ENCODE assay signal across 16 mouse cellular contexts in the genomic region with DNA sequence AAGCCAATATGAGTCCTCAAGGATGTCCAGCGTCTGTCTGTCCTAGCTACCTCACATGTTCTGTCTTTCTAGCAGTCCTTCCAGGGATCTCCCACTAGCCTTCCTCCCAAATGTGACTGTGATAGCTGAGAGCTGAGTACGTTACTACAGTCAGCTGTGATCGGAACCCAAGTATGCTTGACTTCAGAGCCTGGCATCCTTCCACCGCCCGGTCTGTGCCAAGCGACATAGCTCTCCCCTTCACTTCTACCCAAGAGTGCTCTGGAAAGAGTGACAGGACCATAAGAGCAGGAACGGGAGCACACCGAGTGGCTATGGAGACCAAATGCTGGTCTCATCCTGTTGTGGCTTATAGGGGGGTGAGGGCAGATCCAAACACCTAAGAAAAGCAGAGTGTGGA. TPM values are rescaled to one million over a fixed set of nuclear protein-coding genes. Genes with fewer than 3 reads are reported as not detected.
DNase-seq lines count a peak whose midpoint lies in the region; ATAC-seq lines count a peak whose summit lies in the region.
"Had no signal": no experiment of that assay in that cellular context is flagged by ENCODE, and none has a peak within 500 bp of the region (broad histone marks: within the 10 kb centered on the region; RNA-seq: fewer than 3 reads in every experiment).

No protein-coding gene starts in this region.

- H3K4me2 ChIP-seq in hindbrain, embryonic 11.5 days (replicated peaks; ENCODE audit: low read depth, low read length): no peak overlapping the region
- no peak overlapping the region for H3K4me2 ChIP-seq in neural tube, embryonic 11.5 days (ENCODE audit: low read depth)
- H3K4me2 ChIP-seq in hindbrain, embryonic 12.5 days (replicated peaks): no peak overlapping the region
- peak overlapping the region; percentile 14; the same call in 1 of the 2 replicates for H3K4me2 ChIP-seq in neural tube, embryonic 12.5 days (replicated peaks)
- H3K4me2 ChIP-seq: embryonic facial prominence, embryonic 13.5 days; liver, embryonic 13.5 days had no signal

- no peak overlapping the region for H3K9ac ChIP-seq in hindbrain, embryonic 11.5 days (ENCODE audit: low read depth, low read length)
- H3K9ac ChIP-seq in neural tube, embryonic 11.5 days (ENCODE audit: low read length): no peak overlapping the region
- H3K9ac ChIP-seq in hindbrain, embryonic 12.5 days: no peak overlapping the region
- H3K9ac ChIP-seq in neural tube, embryonic 12.5 days: no peak overlapping the region
- H3K9ac ChIP-seq: embryonic facial prominence, embryonic 13.5 days; liver, embryonic 13.5 days had no signal

- 0 out of 2 replicates have a peak, but pooled peaks cover 2% of the 10 kb centered on the region for H3K4me1 ChIP-seq in hindbrain, embryonic 11.5 days (replicated peaks; ENCODE audit: control insufficient read depth, insufficient read depth, low read length)
- H3K4me1 ChIP-seq in hindbrain, embryonic 10.5 days (replicated peaks): 0 out of 2 replicates have a peak, but pooled peaks cover 7% of the 10 kb centered on the region
- no peaks in the 10 kb centered on the region for H3K4me1 ChIP-seq in neural tube, embryonic 11.5 days (ENCODE audit: control insufficient read depth, insufficient read depth, low read length)
- peaks cover 9% of the 10 kb centered on the region for H3K4me1 ChIP-seq in hindbrain, embryonic 12.5 days
- H3K4me1 ChIP-seq in neural tube, embryonic 12.5 days: peaks cover 11% of the 10 kb centered on the region; the same call in 1 of the 2 replicates
- H3K4me1 ChIP-seq: embryonic facial prominence, embryonic 13.5 days; heart, embryonic 10.5 days; liver, embryonic 13.5 days had no signal

- ATAC-seq in hindbrain, embryonic 11.5 days (ENCODE audit: low FRiP score): no peak
- peak; percentile 15; the same call in 1 of the 2 replicates for ATAC-seq in neural tube, embryonic 11.5 days (ENCODE audit: insufficient read depth, low FRiP score, low TSS enrichment)
- ATAC-seq in hindbrain, embryonic 12.5 days (ENCODE audit: low FRiP score): peak; percentile 27; the same call in 1 of the 2 replicates
- ATAC-seq in neural tube, embryonic 12.5 days (ENCODE audit: low FRiP score, low read depth): peak; percentile 63

- peak overlapping the region; percentile 20; the same call in 1 of the 2 replicates for H3K27ac ChIP-seq in hindbrain, embryonic 11.5 days (ENCODE audit: low read depth, low read length)
- no peak overlapping the region for H3K27ac ChIP-seq in hindbrain, embryonic 10.5 days
- H3K27ac ChIP-seq in neural tube, embryonic 11.5 days (ENCODE audit: low read depth, low read length): no peak overlapping the region
- H3K27ac ChIP-seq in hindbrain, embryonic 12.5 days: peak overlapping the region; percentile 57
- H3K27ac ChIP-seq in neural tube, embryonic 12.5 days: no peak overlapping the region
- H3K27ac ChIP-seq: embryonic facial prominence, embryonic 13.5 days; heart, embryonic 10.5 days; liver, embryonic 13.5 days had no signal

- 92% methylated on average over 8 of the region's 8 CpGs for WGBS in hindbrain, embryonic 11.5 days
- WGBS in hindbrain, embryonic 10.5 days: 95% methylated on average over 8 of the region's 8 CpGs
- 93% methylated on average over 8 of the region's 8 CpGs for WGBS in neural tube, embryonic 11.5 days
- WGBS in hindbrain, embryonic 12.5 days: 87% methylated on average over 8 of the region's 8 CpGs
- 91% methylated on average over 8 of the region's 8 CpGs for WGBS in neural tube, embryonic 12.5 days

- no peak overlapping the region for H3K4me3 ChIP-seq in hindbrain, embryonic 11.5 days (ENCODE audit: low read depth, low read length)
- H3K4me3 ChIP-seq in hindbrain, embryonic 10.5 days: no peak overlapping the region
- H3K4me3 ChIP-seq in neural tube, embryonic 11.5 days (ENCODE audit: low read depth, low read length): no peak overlapping the region
- H3K4me3 ChIP-seq in hindbrain, embryonic 12.5 days: no peak overlapping the region
- H3K4me3 ChIP-seq in neural tube, embryonic 12.5 days: no peak overlapping the region
- H3K4me3 ChIP-seq: embryonic facial prominence, embryonic 13.5 days; heart, embryonic 10.5 days; liver, embryonic 13.5 days had no signal

- H3K36me3 ChIP-seq in hindbrain, embryonic 11.5 days (ENCODE audit: control insufficient read depth, insufficient read depth, low read length): no peaks in the 10 kb centered on the region
- no peaks in the 10 kb centered on the region for H3K36me3 ChIP-seq in hindbrain, embryonic 10.5 days
- no peaks in the 10 kb centered on the region for H3K36me3 ChIP-seq in neural tube, embryonic 11.5 days (ENCODE audit: control insufficient read depth, insufficient read depth, low read length)
- no peaks in the 10 kb centered on the region for H3K36me3 ChIP-seq in hindbrain, embryonic 12.5 days
- no peaks in the 10 kb centered on the region for H3K36me3 ChIP-seq in neural tube, embryonic 12.5 days
- H3K36me3 ChIP-seq: embryonic facial prominence, embryonic 13.5 days; heart, embryonic 10.5 days; liver, embryonic 13.5 days had no signal

- no peaks in the 10 kb centered on the region for H3K9me3 ChIP-seq in hindbrain, embryonic 11.5 days (ENCODE audit: control insufficient read depth, low read length)
- H3K9me3 ChIP-seq in hindbrain, embryonic 10.5 days: no peaks in the 10 kb centered on the region
- H3K9me3 ChIP-seq in neural tube, embryonic 11.5 days (ENCODE audit: control insufficient read depth, low read length): no peaks in the 10 kb centered on the region
- no peaks in the 10 kb centered on the region for H3K9me3 ChIP-seq in hindbrain, embryonic 12.5 days (replicated peaks)
- no peaks in the 10 kb centered on the region for H3K9me3 ChIP-seq in neural tube, embryonic 12.5 days
- H3K9me3 ChIP-seq: embryonic facial prominence, embryonic 13.5 days; heart, embryonic 10.5 days; liver, embryonic 13.5 days had no signal

- no peaks in the 10 kb centered on the region for H3K27me3 ChIP-seq in hindbrain, embryonic 11.5 days (ENCODE audit: control insufficient read depth, insufficient read depth, low read length)
- no peaks in the 10 kb centered on the region for H3K27me3 ChIP-seq in hindbrain, embryonic 10.5 days (ENCODE audit: insufficient read depth, poor library complexity, severe bottlenecking)
- H3K27me3 ChIP-seq in neural tube, embryonic 11.5 days (ENCODE audit: control insufficient read depth, insufficient read depth, low read length): no peaks in the 10 kb centered on the region
- no peaks in the 10 kb centered on the region for H3K27me3 ChIP-seq in hindbrain, embryonic 12.5 days
- no peaks in the 10 kb centered on the region for H3K27me3 ChIP-seq in neural tube, embryonic 12.5 days (replicated peaks)
- H3K27me3 ChIP-seq: embryonic facial prominence, embryonic 13.5 days; liver, embryonic 13.5 days had no signal

- DNase-seq in hindbrain, embryonic 11.5 days (ENCODE audit: low spot score): no peak
- DNase-seq in hindbrain, embryonic 10.5 days (ENCODE audit: low spot score): no peak
- DNase-seq in neural tube, embryonic 11.5 days (ENCODE audit: low spot score): no peak
- DNase-seq in neural tube, embryonic 10.5 days (ENCODE audit: extremely low spot score, low spot score): no peak
- no peak for DNase-seq in urinary bladder, postnatal 10 days (ENCODE audit: low spot score)
- DNase-seq in adrenal gland, adult 2 months: no peak
- DNase-seq: adrenal gland, postnatal 14 days; cerebellum, postnatal 36 days; gastrocnemius, postnatal 14 days; kidney, adult 18-20 months; liver, embryonic 13.5 days; thymus, adult 18-20 months had no signal

RNA-seq across cellular contexts. Expression of a gene that starts 55.6 kb away (rescaled TPM):
- 48.3 and 50.7 TPM in 2 replicates for polyA plus RNA-seq in hindbrain, embryonic 11.5 days (2014; fragmentation: Nextera tagmentation; extraction: Ambion mirVana)
- 30.9 and 35.8 TPM in 2 replicates for polyA plus RNA-seq in hindbrain, embryonic 10.5 days (2016; fragmentation: Nextera tagmentation; extraction: Ambion mirVana)
- polyA plus RNA-seq in neural tube, embryonic 11.5 days (2014; fragmentation: Nextera tagmentation; extraction: Ambion mirVana): 40.7 and 45.0 TPM in 2 replicates
- polyA plus RNA-seq in hindbrain, embryonic 12.5 days (2016; fragmentation: Nextera tagmentation; extraction: Ambion mirVana): 40.5 and 42.6 TPM in 2 replicates
- 41.3 and 41.7 TPM in 2 replicates for polyA plus RNA-seq in neural tube, embryonic 12.5 days (2016; fragmentation: Nextera tagmentation; extraction: Ambion mirVana)
- total RNA-seq in adrenal gland, adult 2 months (2021): 10 to 100 TPM; 22.2 to 22.3 TPM
- polyA plus RNA-seq in adrenal gland, adult 2 months (2012; rRNA removed): 5.2 and 7.1 TPM in 2 replicates

RNA-seq across cellular contexts. Expression of a gene that starts 55.7 kb away (rescaled TPM):
- 30.1 and 37.6 TPM in 2 replicates for polyA plus RNA-seq in hindbrain, embryonic 11.5 days (2014; fragmentation: Nextera tagmentation; extraction: Ambion mirVana)
- 26.9 and 34.0 TPM in 2 replicates for polyA plus RNA-seq in hindbrain, embryonic 10.5 days (2016; fragmentation: Nextera tagmentation; extraction: Ambion mirVana)
- polyA plus RNA-seq in neural tube, embryonic 11.5 days (2014; fragmentation: Nextera tagmentation; extraction: Ambion mirVana): 26.4 and 29.5 TPM in 2 replicates
- polyA plus RNA-seq in hindbrain, embryonic 12.5 days (2016; fragmentation: Nextera tagmentation; extraction: Ambion mirVana): 50.1 and 54.0 TPM in 2 replicates
- 40.4 and 44.2 TPM in 2 replicates for polyA plus RNA-seq in neural tube, embryonic 12.5 days (2016; fragmentation: Nextera tagmentation; extraction: Ambion mirVana)
- 10 to 100 TPM; 22.4 to 30.4 TPM for total RNA-seq in adrenal gland, adult 2 months (2021)
- 3.3 and 4.7 TPM in 2 replicates for polyA plus RNA-seq in adrenal gland, adult 2 months (2012; rRNA removed)

Comparison
In these comparisons a context has a peak if more than half of its experiments do, and no peak if none do; other contexts are left out.
1. H3K27ac ChIP-seq: peak in hindbrain, embryonic 11.5 days (single experiment) and hindbrain, embryonic 12.5 days (single experiment); none in hindbrain, embryonic 10.5 days (single experiment), neural tube, embryonic 11.5 days (single experiment) and neural tube, embryonic 12.5 days (single experiment).